15 mouse cellular contexts compared by ENCODE assay signal in the genomic region with DNA sequence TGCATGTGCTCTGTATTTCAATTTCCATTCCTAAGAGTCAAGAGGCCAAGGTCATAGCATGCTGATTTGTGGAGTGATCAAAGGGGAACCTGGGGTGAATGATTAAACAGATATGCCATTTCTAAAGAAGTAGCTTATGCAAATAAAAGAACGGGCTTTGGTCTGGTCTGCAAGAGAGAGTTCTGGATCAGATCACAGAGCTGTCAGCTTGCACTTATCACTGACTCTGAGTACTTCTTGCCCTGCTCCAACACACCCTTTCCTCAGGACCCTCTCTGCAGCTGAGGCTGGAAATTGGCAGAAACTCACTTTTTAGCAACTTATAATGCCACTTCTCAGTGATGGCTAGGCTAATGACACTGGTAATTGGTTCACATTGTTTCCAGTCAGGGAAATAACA.
DNase-seq lines count a peak whose midpoint lies in the region; ATAC-seq and TF ChIP-seq lines count a peak whose summit lies in the region.
"Had no signal": no experiment of that assay in that cellular context is flagged by ENCODE, and none has a peak within 500 bp of the region (broad histone marks: within the 10 kb centered on the region; RNA-seq: fewer than 3 reads in every experiment).

No protein-coding gene starts in this region.

- H3K4me2 ChIP-seq in heart, embryonic 12.5 days, result peak overlapping the region; percentile 7; the same call in 1 of the 2 replicates
- H3K4me2 ChIP-seq in heart, embryonic 11.5 days, result no peak overlapping the region
- H3K4me2 ChIP-seq in midbrain, embryonic 13.5 days (replicated peaks), result no peak overlapping the region
- H3K4me2 ChIP-seq in midbrain, embryonic 16.5 days (ENCODE audit: low read length), result no peak overlapping the region
- no peak overlapping the region for H3K4me2 ChIP-seq in forebrain, postnatal 0 days (ENCODE audit: low read depth)

- H3K4me3 ChIP-seq in heart, embryonic 12.5 days, result no peak overlapping the region
- H3K4me3 ChIP-seq in heart, embryonic 11.5 days (ENCODE audit: low read depth, low read length), result no peak overlapping the region
- H3K4me3 ChIP-seq in midbrain, embryonic 13.5 days (replicated peaks), result no peak overlapping the region
- no peak overlapping the region for H3K4me3 ChIP-seq in midbrain, embryonic 16.5 days (ENCODE audit: low read depth, low read length)
- H3K4me3 ChIP-seq in forebrain, postnatal 0 days (ENCODE audit: low read depth, low read length), result no peak overlapping the region
- H3K4me3 ChIP-seq: limb, embryonic 10.5 days; megakaryocyte, embryonic 14.5 days had no signal

- TF ChIP-seq CTCF in forebrain, postnatal 0 days (IDR thresholded peaks at IDR 0.05; ENCODE audit: low read depth), result no peak

- no peak overlapping the region for H3K9ac ChIP-seq in heart, embryonic 12.5 days
- no peak overlapping the region for H3K9ac ChIP-seq in heart, embryonic 11.5 days (ENCODE audit: low read depth, low read length)
- H3K9ac ChIP-seq in midbrain, embryonic 13.5 days (replicated peaks), result no peak overlapping the region
- no peak overlapping the region for H3K9ac ChIP-seq in midbrain, embryonic 16.5 days (ENCODE audit: low read depth, low read length)
- H3K9ac ChIP-seq in forebrain, postnatal 0 days, result no peak overlapping the region

- H3K4me1 ChIP-seq in heart, embryonic 12.5 days (replicated peaks), result peaks cover 9% of the 10 kb centered on the region
- H3K4me1 ChIP-seq in heart, embryonic 11.5 days (ENCODE audit: control insufficient read depth, insufficient read depth, low read length), result 0 out of 2 replicates have a peak, but pooled peaks cover 2% of the 10 kb centered on the region
- peaks cover 4% of the 10 kb centered on the region; the same call in 1 of the 2 replicates for H3K4me1 ChIP-seq in midbrain, embryonic 13.5 days (replicated peaks)
- H3K4me1 ChIP-seq in midbrain, embryonic 16.5 days (ENCODE audit: control insufficient read depth, insufficient read depth, low read length), result no peaks in the 10 kb centered on the region
- no peaks in the 10 kb centered on the region for H3K4me1 ChIP-seq in forebrain, postnatal 0 days (ENCODE audit: insufficient read depth)
- H3K4me1 ChIP-seq: limb, embryonic 10.5 days; megakaryocyte, embryonic 14.5 days had no signal

- DNase-seq in forebrain, postnatal 0 days, result no peak
- peak; percentile 9 for DNase-seq in yolk sac, embryonic 10.5 days (ENCODE audit: low spot score)
- DNase-seq in thymus, adult 18-20 months, result no peak
- DNase-seq in layer of hippocampus, adult 8-10 months (ENCODE audit: low spot score in 2 of 2), result no peak
- DNase-seq: adrenal gland, postnatal 25 days; cerebellum, adult 11 months; heart, adult 18-20 months; heart, postnatal 4 days had no signal

- H3K36me3 ChIP-seq in heart, embryonic 12.5 days, result no peaks in the 10 kb centered on the region
- H3K36me3 ChIP-seq in heart, embryonic 11.5 days (ENCODE audit: control insufficient read depth, insufficient read depth, low read length), result no peaks in the 10 kb centered on the region
- no peaks in the 10 kb centered on the region for H3K36me3 ChIP-seq in midbrain, embryonic 13.5 days
- H3K36me3 ChIP-seq in midbrain, embryonic 16.5 days (ENCODE audit: control insufficient read depth, insufficient read depth, low read length), result no peaks in the 10 kb centered on the region
- H3K36me3 ChIP-seq in forebrain, postnatal 0 days (ENCODE audit: insufficient read depth), result no peaks in the 10 kb centered on the region
- H3K36me3 ChIP-seq: limb, embryonic 10.5 days had no signal

- no peaks in the 10 kb centered on the region for H3K27me3 ChIP-seq in heart, embryonic 12.5 days (replicated peaks)
- H3K27me3 ChIP-seq in heart, embryonic 11.5 days (ENCODE audit: control insufficient read depth, insufficient read depth, low read length), result no peaks in the 10 kb centered on the region
- no peaks in the 10 kb centered on the region for H3K27me3 ChIP-seq in midbrain, embryonic 13.5 days
- no peaks in the 10 kb centered on the region for H3K27me3 ChIP-seq in midbrain, embryonic 16.5 days (ENCODE audit: control insufficient read depth, insufficient read depth, low read depth, low read length)
- no peaks in the 10 kb centered on the region for H3K27me3 ChIP-seq in forebrain, postnatal 0 days (ENCODE audit: insufficient read depth, low read length)
- H3K27me3 ChIP-seq: megakaryocyte, embryonic 14.5 days had no signal

- H3K9me3 ChIP-seq in heart, embryonic 12.5 days (replicated peaks), result no peaks in the 10 kb centered on the region
- H3K9me3 ChIP-seq in heart, embryonic 11.5 days (replicated peaks; ENCODE audit: control insufficient read depth, low read length), result no peaks in the 10 kb centered on the region
- H3K9me3 ChIP-seq in midbrain, embryonic 13.5 days, result no peaks in the 10 kb centered on the region
- H3K9me3 ChIP-seq in midbrain, embryonic 16.5 days (replicated peaks; ENCODE audit: control insufficient read depth, low read length, poor library complexity, severe bottlenecking), result no peaks in the 10 kb centered on the region
- no peaks in the 10 kb centered on the region for H3K9me3 ChIP-seq in forebrain, postnatal 0 days (ENCODE audit: low read length)
- H3K9me3 ChIP-seq: limb, embryonic 10.5 days had no signal

- ATAC-seq in heart, embryonic 12.5 days (ENCODE audit: insufficient number of reproducible peaks, low FRiP score), result 0 out of 2 replicates have a peak, but pooled peaks have one; percentile 57
- no peak for ATAC-seq in heart, embryonic 11.5 days (replicated peaks; ENCODE audit: insufficient number of reproducible peaks, low FRiP score, low TSS enrichment)
- 0 out of 2 replicates have a peak, but pooled peaks have one; percentile 58 for ATAC-seq in midbrain, embryonic 13.5 days
- ATAC-seq in midbrain, embryonic 16.5 days, result no peak
- peak; percentile 51; the same call in 1 of the 2 replicates for ATAC-seq in forebrain, postnatal 0 days
- ATAC-seq: lung, postnatal 0 days had no signal

- H3K27ac ChIP-seq in heart, embryonic 12.5 days (ENCODE audit: poor library complexity, severe bottlenecking), result no peak overlapping the region
- no peak overlapping the region for H3K27ac ChIP-seq in heart, embryonic 11.5 days (ENCODE audit: low read depth, low read length)
- H3K27ac ChIP-seq in midbrain, embryonic 13.5 days, result no peak overlapping the region
- no peak overlapping the region for H3K27ac ChIP-seq in midbrain, embryonic 16.5 days (ENCODE audit: low read length)
- H3K27ac ChIP-seq in forebrain, postnatal 0 days (ENCODE audit: low read depth, low read length), result no peak overlapping the region
- H3K27ac ChIP-seq: limb, embryonic 10.5 days had no signal

- 0% methylated on average over 1 of the region's 1 CpGs for WGBS in heart, embryonic 12.5 days
- WGBS in heart, embryonic 11.5 days (ENCODE audit: insufficient replicate concordance), result 17% methylated on average over 1 of the region's 1 CpGs
- WGBS in midbrain, embryonic 13.5 days, result 5% methylated on average over 1 of the region's 1 CpGs
- 6% methylated on average over 1 of the region's 1 CpGs for WGBS in midbrain, embryonic 16.5 days
- WGBS in forebrain, postnatal 0 days, result 9% methylated on average over 1 of the region's 1 CpGs

Comparison
In these comparisons a context has a peak if more than half of its experiments do, and no peak if none do; other contexts are left out.
1. ATAC-seq: peak in heart, embryonic 12.5 days (single experiment), midbrain, embryonic 13.5 days (single experiment) and forebrain, postnatal 0 days (single experiment); none in heart, embryonic 11.5 days (single experiment) and midbrain, embryonic 16.5 days (single experiment).